Mouse (Mus musculus): ENCODE data around the gene Lamtor2.

GRCm38 (mm10) chr3:88533706-88534105, 19.2 kb downstream of the Lamtor2 start:
- no peak for TF ChIP-seq CTCF (IDR thresholded peaks at IDR 0.05; ENCODE audit: low read depth, low read length)
- TF ChIP-seq POLR2A (IDR thresholded peaks at IDR 0.05; ENCODE audit: extremely low read depth, insufficient read depth, low read length), result no peak

All from liver, adult 2 months (tissue).